Mouse (Mus musculus) frontal cortex, postnatal 36 days (tissue): ENCODE results near the gene Grm6.

ENCODE experiments used
- DNase-seq, 2 experiments: peaks; one replicate each; pipeline ENCODE4 v3.0.0; 2022; ENCODE audit warnings: low spot score in 2 of 2

Gene Grm6

GRCm38 (mm10) chr11:50914461-50914860 lies 64.0 kb downstream of the Grm6 start:
- DNase-seq = no peak
